Mouse (Mus musculus) myocyte (in vitro differentiated cells): ENCODE results near the gene Tmprss9.

Experiments used
- MAX ChIP-seq: IDR thresholded peaks from one replicate; pipeline ENCODE4 v1.6.1; 2011; ENCODE audit warnings: low read depth, mild to moderate bottlenecking, control low read depth
- MYOD1 ChIP-seq, 3 experiments: IDR thresholded peaks; one replicate each; pipeline ENCODE4 v1.6.1; 2011; ENCODE audit warnings: control low read depth in 2 of 3, low read depth in 2 of 3, mild to moderate bottlenecking in 2 of 3, moderate library complexity in 1 of 3; ENCODE audit not compliant: insufficient read length in 2 of 3, control insufficient read depth in 1 of 3
- POLR2A ChIP-seq: IDR thresholded peaks from one replicate; pipeline ENCODE4 v1.6.1; 2011; ENCODE audit warnings: low read depth, mild to moderate bottlenecking, control low read depth, moderate library complexity; ENCODE audit not compliant: insufficient read length
- POLR2AphosphoS2 ChIP-seq: IDR thresholded peaks from one replicate; pipeline ENCODE4 v1.6.1; 2011; ENCODE audit warnings: low read depth, control low read depth; ENCODE audit not compliant: insufficient read length
- SRF ChIP-seq: IDR thresholded peaks from one replicate; pipeline ENCODE4 v1.6.1; 2011; ENCODE audit warnings: low read depth; ENCODE audit not compliant: control insufficient read depth, insufficient read length
- TCF12 ChIP-seq: IDR thresholded peaks from one replicate; pipeline ENCODE4 v1.6.1; 2011; ENCODE audit warnings: mild to moderate bottlenecking, control low read depth; ENCODE audit not compliant: poor library complexity, insufficient read depth, severe bottlenecking
- TCF3 ChIP-seq: IDR thresholded peaks from one replicate; pipeline ENCODE4 v1.6.1; 2011; ENCODE audit warnings: low read depth, control low read depth; ENCODE audit not compliant: insufficient read length
- USF1 ChIP-seq: IDR thresholded peaks from one replicate; pipeline ENCODE4 v1.6.1; 2011; ENCODE audit warnings: low read depth, mild to moderate bottlenecking, control low read depth, moderate library complexity

- TF ChIP-seq MYOD1 (IDR thresholded peaks at IDR 0.05; ENCODE audit: control insufficient read depth in 1 of 3, insufficient read length in 2 of 3, low read depth in 2 of 3), result no peak
- TF ChIP-seq POLR2A, result no peak
- TF ChIP-seq TCF12, result no peak
- no peak for TF ChIP-seq TCF3
- no peak for TF ChIP-seq POLR2AphosphoS2
- no peak for TF ChIP-seq SRF
- TF ChIP-seq USF1, result no peak
- TF ChIP-seq MAX, result no peak
These were observed 25.9 kb upstream of the Tmprss9 start for GRCm38 (mm10) chr10:80845732-80846131.
